Mouse (Mus musculus): ENCODE data around the gene Cyb5d2. TPM values are rescaled to one million over a fixed set of nuclear protein-coding genes. Genes with fewer than 3 reads are reported as not detected.

Cyb5d2 gene
- polyA plus RNA-seq (2015; fragmentation: Nextera tagmentation; extraction: Ambion mirVana) = 3.1 and 4.0 TPM in 2 replicates

DNA sequence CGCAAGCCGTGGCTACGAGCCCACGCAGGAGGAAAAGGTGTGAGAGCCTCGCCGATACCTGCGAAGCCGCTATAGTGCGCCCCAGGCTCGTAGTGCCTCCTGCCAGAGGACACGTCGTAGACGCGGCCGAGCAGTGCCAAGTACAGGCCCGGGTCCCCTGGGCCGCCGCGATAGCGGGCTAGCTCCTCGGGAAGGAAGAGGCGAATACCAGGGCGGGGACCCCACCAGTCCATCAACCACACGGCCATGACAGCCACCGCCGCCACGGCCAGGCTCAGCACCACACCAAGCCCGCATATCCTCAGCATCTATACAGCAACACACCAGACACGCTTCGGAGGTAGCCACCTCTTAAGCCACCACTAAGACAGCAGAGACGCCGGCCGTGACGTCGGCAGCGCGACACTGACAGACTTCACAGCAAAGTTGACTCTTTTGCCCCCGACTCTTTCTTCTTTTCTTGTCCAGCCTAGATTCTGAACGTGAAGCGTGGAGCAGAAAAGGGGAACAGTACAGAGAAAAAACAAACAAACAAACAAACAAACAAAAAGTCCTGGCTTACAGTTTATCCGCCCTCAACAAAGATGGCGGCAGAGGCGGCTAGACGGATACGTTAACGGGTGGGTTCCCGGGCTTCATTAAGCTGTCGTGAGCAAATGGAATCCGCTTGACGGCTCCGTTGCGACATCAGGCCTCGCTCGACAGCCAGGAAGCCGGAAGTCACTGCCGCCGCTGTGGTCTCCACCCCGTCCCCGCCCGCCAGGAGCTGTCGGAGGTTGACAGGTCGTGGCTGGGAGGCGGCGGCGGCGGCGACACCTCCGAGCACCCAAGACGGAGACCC lies at the start of gene Cyb5d2, which contains the start of gene Zzef1:
Cyb5d2 (minus strand) TSS at position 688 of the 841 bp plus-strand sequence.
Zzef1 (plus strand) TSS at position 772 of the 841 bp plus-strand sequence.
- WGBS = under 1% methylated on average over 69 of the region's 69 CpGs
- H3K4me2 ChIP-seq (replicated peaks; ENCODE audit: low read depth) = peak within 1 kb of the TSS; percentile 83
- H3K4me3 ChIP-seq (ENCODE audit: low read depth, low read length) = peak within 1 kb of the TSS; percentile 98
- TF ChIP-seq CTCF (IDR thresholded peaks at IDR 0.05; ENCODE audit: low read depth) = no peak
- peak; percentile 96 for ATAC-seq
- peak within 1 kb of the TSS; percentile 94 for H3K27ac ChIP-seq (ENCODE audit: low read depth, low read length)
- H3K4me1 ChIP-seq (replicated peaks; ENCODE audit: control insufficient read depth, insufficient read depth, low read length) = 0 out of 2 replicates have a peak, but pooled peaks cover 3% of the 10 kb centered on the region
- H3K9me3 ChIP-seq (ENCODE audit: control insufficient read depth) = no peaks in the 10 kb centered on the region
- peak within 1 kb of the TSS; percentile 94 for H3K9ac ChIP-seq (ENCODE audit: low read depth, low read length)
- H3K36me3 ChIP-seq (ENCODE audit: control insufficient read depth, insufficient read depth) = no peaks in the 10 kb centered on the region
- H3K27me3 ChIP-seq (replicated peaks; ENCODE audit: control insufficient read depth, insufficient read depth, low read length) = no peaks in the 10 kb centered on the region

DNA sequence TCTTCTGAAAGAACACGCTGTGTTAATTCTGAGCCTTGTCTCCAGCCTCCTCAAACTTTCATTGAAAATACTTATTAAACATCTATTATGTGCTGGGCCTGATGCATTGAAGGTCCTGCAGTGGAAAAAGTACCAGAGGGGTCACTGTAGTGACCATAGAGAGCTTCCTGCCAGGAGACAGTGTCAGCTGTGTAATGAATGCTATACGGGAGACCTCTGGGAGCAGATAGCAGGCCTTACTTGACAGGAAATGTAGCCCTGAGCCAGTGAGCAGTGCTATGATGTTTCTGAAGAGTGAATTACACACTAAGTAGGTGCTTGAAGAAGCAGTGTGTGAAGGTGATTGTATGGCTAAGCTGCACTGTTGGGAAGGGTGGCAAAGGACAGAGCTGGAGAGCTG lies 49.6 kb upstream of the Cyb5d2 start:
- no peaks in the 10 kb centered on the region for H3K27me3 ChIP-seq (replicated peaks; ENCODE audit: control insufficient read depth, insufficient read depth, low read length)
- no peaks in the 10 kb centered on the region for H3K9me3 ChIP-seq (ENCODE audit: control insufficient read depth)
- WGBS = 86% methylated on average over 2 of the region's 2 CpGs
- H3K4me1 ChIP-seq (replicated peaks; ENCODE audit: control insufficient read depth, insufficient read depth, low read length) = no peaks in the 10 kb centered on the region
- no peak overlapping the region for H3K9ac ChIP-seq (ENCODE audit: low read depth, low read length)
- H3K27ac ChIP-seq (ENCODE audit: low read depth, low read length) = no peak overlapping the region
- H3K36me3 ChIP-seq (ENCODE audit: control insufficient read depth, insufficient read depth) = peaks cover 50% of the 10 kb centered on the region
- H3K4me3 ChIP-seq (ENCODE audit: low read depth, low read length) = no peak overlapping the region
- H3K4me2 ChIP-seq (replicated peaks; ENCODE audit: low read depth) = no peak overlapping the region
- no peak for TF ChIP-seq CTCF (IDR thresholded peaks at IDR 0.05; ENCODE audit: low read depth)
- ATAC-seq = no peak

DNA sequence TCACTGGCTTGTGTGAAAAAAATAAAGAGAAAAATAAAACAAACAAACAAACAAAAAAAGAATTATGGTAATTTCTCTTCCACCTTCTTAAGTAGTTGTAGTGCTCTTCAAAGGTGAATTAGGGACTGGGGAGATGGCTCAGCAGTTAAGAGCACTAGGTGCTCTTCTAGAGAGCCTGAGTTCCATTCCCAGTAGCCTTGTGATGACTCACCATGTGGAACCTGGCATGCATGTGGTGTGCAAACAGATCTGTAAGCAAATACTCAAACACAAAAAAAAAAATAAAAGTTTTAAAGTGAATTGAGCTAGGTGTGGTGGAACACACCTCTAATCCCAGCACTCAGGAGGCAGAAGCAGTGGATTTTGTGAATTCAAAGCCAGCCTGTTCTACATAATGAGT lies 47.6 kb upstream of the Cyb5d2 start:
- no peak overlapping the region for H3K27ac ChIP-seq (ENCODE audit: low read depth, low read length)
- no peak overlapping the region for H3K4me3 ChIP-seq (ENCODE audit: low read depth, low read length)
- H3K36me3 ChIP-seq (ENCODE audit: control insufficient read depth, insufficient read depth) = peaks cover 44% of the 10 kb centered on the region
- H3K4me1 ChIP-seq (replicated peaks; ENCODE audit: control insufficient read depth, insufficient read depth, low read length) = no peaks in the 10 kb centered on the region
- H3K9ac ChIP-seq (ENCODE audit: low read depth, low read length) = no peak overlapping the region
- H3K27me3 ChIP-seq (replicated peaks; ENCODE audit: control insufficient read depth, insufficient read depth, low read length) = no peaks in the 10 kb centered on the region
- TF ChIP-seq CTCF (IDR thresholded peaks at IDR 0.05; ENCODE audit: low read depth) = no peak
- H3K4me2 ChIP-seq (replicated peaks; ENCODE audit: low read depth) = no peak overlapping the region
- H3K9me3 ChIP-seq (ENCODE audit: control insufficient read depth) = no peaks in the 10 kb centered on the region
- ATAC-seq = no peak

DNA sequence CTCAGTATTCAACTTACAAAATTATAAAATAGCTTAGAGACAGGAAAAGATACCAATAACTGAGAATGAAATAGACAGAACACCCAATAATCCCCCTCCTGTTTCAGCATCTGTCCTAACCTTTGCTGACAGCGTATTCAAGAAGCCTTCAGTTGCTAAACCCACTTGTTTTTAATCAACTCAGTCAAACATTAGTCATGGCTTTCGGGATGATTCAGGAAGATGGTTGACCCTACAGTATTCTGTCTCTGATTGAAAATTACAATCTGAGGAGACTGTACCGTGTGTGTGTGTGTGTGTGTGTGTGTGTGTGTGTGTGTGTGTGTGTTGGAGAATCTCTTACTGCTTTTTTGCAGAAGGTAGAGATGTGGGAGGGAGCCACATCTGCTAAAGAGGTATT lies 46.8 kb upstream of the Cyb5d2 start:
- Histone ChIP-seq H3K4me1 (replicated peaks; ENCODE audit: control insufficient read depth, insufficient read depth, low read length) (no peaks in the 10 kb centered on the region), H3K36me3 (ENCODE audit: control insufficient read depth, insufficient read depth) (peaks cover 37% of the 10 kb centered on the region), H3K4me3 (ENCODE audit: low read depth, low read length) (no peak overlapping the region), H3K9me3 (ENCODE audit: control insufficient read depth) (no peaks in the 10 kb centered on the region), H3K4me2 (replicated peaks; ENCODE audit: low read depth) (no peak overlapping the region), H3K27me3 (replicated peaks; ENCODE audit: control insufficient read depth, insufficient read depth, low read length) (no peaks in the 10 kb centered on the region), H3K27ac (ENCODE audit: low read depth, low read length) (no peak overlapping the region), H3K9ac (ENCODE audit: low read depth, low read length) (no peak overlapping the region)
- TF ChIP-seq CTCF (IDR thresholded peaks at IDR 0.05; ENCODE audit: low read depth) = no peak
- ATAC-seq = no peak
- 82% methylated on average over 3 of the region's 3 CpGs for WGBS

DNA sequence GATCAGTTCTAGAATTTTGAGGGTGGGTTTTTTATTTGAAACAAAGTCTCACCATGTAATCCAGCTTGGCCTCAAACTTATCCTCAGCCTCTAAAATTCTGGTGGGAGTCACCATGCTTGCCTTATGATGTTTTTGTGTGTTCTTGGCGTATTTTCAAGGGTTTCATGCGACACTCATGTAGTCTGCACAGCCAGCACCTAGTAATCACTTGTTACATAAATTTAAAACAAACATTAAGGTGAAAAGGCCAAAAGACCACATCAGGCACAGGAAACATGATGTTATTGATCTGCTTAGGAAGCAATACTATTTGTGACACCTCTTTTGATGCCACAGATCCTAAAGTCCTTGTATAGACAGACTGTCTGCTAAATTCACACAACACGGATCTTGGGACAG lies 33.9 kb upstream of the Cyb5d2 start:
- Histone ChIP-seq H3K9ac (ENCODE audit: low read depth, low read length) (no peak overlapping the region), H3K4me2 (replicated peaks; ENCODE audit: low read depth) (no peak overlapping the region), H3K4me1 (replicated peaks; ENCODE audit: control insufficient read depth, insufficient read depth, low read length) (no peaks in the 10 kb centered on the region), H3K9me3 (ENCODE audit: control insufficient read depth) (no peaks in the 10 kb centered on the region), H3K27ac (ENCODE audit: low read depth, low read length) (no peak overlapping the region), H3K27me3 (replicated peaks; ENCODE audit: control insufficient read depth, insufficient read depth, low read length) (no peaks in the 10 kb centered on the region), H3K36me3 (ENCODE audit: control insufficient read depth, insufficient read depth) (peaks cover 76% of the 10 kb centered on the region), H3K4me3 (ENCODE audit: low read depth, low read length) (no peak overlapping the region)
- ATAC-seq = no peak
- 89% methylated on average over 3 of the region's 3 CpGs for WGBS
- no peak for TF ChIP-seq CTCF (IDR thresholded peaks at IDR 0.05; ENCODE audit: low read depth)

DNA sequence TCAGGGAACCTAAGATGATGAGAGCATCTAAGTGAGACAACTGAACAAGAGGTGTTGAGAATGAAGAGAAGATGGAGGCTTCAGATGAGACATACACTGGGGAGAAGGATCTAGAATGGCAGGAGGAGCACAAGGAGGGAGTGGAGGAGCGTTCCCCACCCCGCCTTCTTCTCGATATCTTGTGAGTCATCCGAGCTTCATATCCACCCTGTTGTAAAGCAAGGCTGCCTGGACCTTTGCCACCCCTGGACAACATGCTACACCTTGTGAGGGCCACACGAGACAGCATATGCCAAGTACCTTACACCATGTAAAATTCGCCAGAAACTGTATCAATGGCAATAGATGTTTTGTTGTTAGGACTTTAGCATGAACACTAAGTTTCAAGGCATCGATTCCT lies 25.1 kb upstream of the Cyb5d2 start:
- H3K4me3 ChIP-seq (ENCODE audit: low read depth, low read length) = no peak overlapping the region
- ATAC-seq = peak; percentile 63; the same call in 1 of the 2 replicates
- H3K9me3 ChIP-seq (ENCODE audit: control insufficient read depth) = no peaks in the 10 kb centered on the region
- no peak overlapping the region for H3K9ac ChIP-seq (ENCODE audit: low read depth, low read length)
- no peaks in the 10 kb centered on the region for H3K27me3 ChIP-seq (replicated peaks; ENCODE audit: control insufficient read depth, insufficient read depth, low read length)
- H3K4me2 ChIP-seq (replicated peaks; ENCODE audit: low read depth) = no peak overlapping the region
- no peaks in the 10 kb centered on the region for H3K4me1 ChIP-seq (replicated peaks; ENCODE audit: control insufficient read depth, insufficient read depth, low read length)
- no peak overlapping the region for H3K27ac ChIP-seq (ENCODE audit: low read depth, low read length)
- TF ChIP-seq CTCF (IDR thresholded peaks at IDR 0.05; ENCODE audit: low read depth) = no peak
- WGBS = 63% methylated on average over 7 of the region's 7 CpGs
- H3K36me3 ChIP-seq (ENCODE audit: control insufficient read depth, insufficient read depth) = peaks cover 38% of the 10 kb centered on the region
